Mouse (Mus musculus): Measurements from ENCODE around the gene Msh3. TPM values are rescaled to one million over a fixed set of nuclear protein-coding genes. Genes with fewer than 3 reads are reported as not detected.
"Not testable (repeated sequence)": the region's sequence is repeated elsewhere in the genome, so short reads cannot be mapped to it uniquely, and the experiment has no call there.

Msh3 gene
- polyA plus RNA-seq, 1 experiment from 2014 or later: 24.8 TPM

- Histone ChIP-seq H3K4me2 (ENCODE audit: low read depth, low read length) (no peak overlapping the region), H3K9ac (ENCODE audit: low read length) (no peak overlapping the region), H3K9me3 (ENCODE audit: control insufficient read depth, low read length) (no peaks in the 10 kb centered on the region), H3K36me3 (ENCODE audit: control insufficient read depth, insufficient read depth, low read length) (no peaks in the 10 kb centered on the region; the same call in 1 of the 2 replicates), H3K4me3 (ENCODE audit: low read length) (no peak overlapping the region), H3K27ac (ENCODE audit: low read length) (no peak overlapping the region), H3K27me3 (ENCODE audit: control insufficient read depth, insufficient read depth, low read depth, low read length) (no peaks in the 10 kb centered on the region), H3K4me1 (replicated peaks; ENCODE audit: control insufficient read depth, insufficient read depth, low read length) (no peaks in the 10 kb centered on the region)
- WGBS: 94% methylated on average over 5 of the region's 5 CpGs
- no peak for ATAC-seq (ENCODE audit: low read depth)
Observed at GRCm38 (mm10) chr13:92222763-92223162, 132.0 kb downstream of the Msh3 start.

- no peaks in the 10 kb centered on the region for H3K4me1 ChIP-seq (replicated peaks; ENCODE audit: control insufficient read depth, insufficient read depth, low read length)
Observed at GRCm38 (mm10) chr13:92219774-92220173, 135.0 kb downstream of the Msh3 start.

GRCm38 (mm10) chr13:92217216-92217615 is 137.6 kb downstream of the Msh3 start:
- no peak overlapping the region for H3K4me3 ChIP-seq (ENCODE audit: low read length)
- H3K4me1 ChIP-seq (replicated peaks; ENCODE audit: control insufficient read depth, insufficient read depth, low read length): no peaks in the 10 kb centered on the region
- H3K27me3 ChIP-seq (ENCODE audit: control insufficient read depth, insufficient read depth, low read depth, low read length): no peaks in the 10 kb centered on the region
- H3K9ac ChIP-seq (ENCODE audit: low read length): no peak overlapping the region
- 87% methylated on average over 9 of the region's 9 CpGs for WGBS
- no peaks in the 10 kb centered on the region; the same call in 1 of the 2 replicates for H3K36me3 ChIP-seq (ENCODE audit: control insufficient read depth, insufficient read depth, low read length)
- no peak overlapping the region for H3K27ac ChIP-seq (ENCODE audit: low read length)
- no peaks in the 10 kb centered on the region for H3K9me3 ChIP-seq (ENCODE audit: control insufficient read depth, low read length)
- H3K4me2 ChIP-seq (ENCODE audit: low read depth, low read length): no peak overlapping the region
- ATAC-seq (ENCODE audit: low read depth): no peak

More at GRCm38 (mm10) chr13:92219774-92220173, 135.0 kb downstream of the Msh3 start:
- H3K9ac ChIP-seq (ENCODE audit: low read length): no peak overlapping the region
- ATAC-seq (ENCODE audit: low read depth): no peak
- no peak overlapping the region for H3K27ac ChIP-seq (ENCODE audit: low read length)
- no peaks in the 10 kb centered on the region for H3K9me3 ChIP-seq (ENCODE audit: control insufficient read depth, low read length)
- H3K4me3 ChIP-seq (ENCODE audit: low read length): no peak overlapping the region
- no peak overlapping the region for H3K4me2 ChIP-seq (ENCODE audit: low read depth, low read length)
- H3K36me3 ChIP-seq (ENCODE audit: control insufficient read depth, insufficient read depth, low read length): no peaks in the 10 kb centered on the region; the same call in 1 of the 2 replicates
- H3K27me3 ChIP-seq (ENCODE audit: control insufficient read depth, insufficient read depth, low read depth, low read length): no peaks in the 10 kb centered on the region
- 78% methylated on average over 3 of the region's 3 CpGs for WGBS

GRCm38 (mm10) chr13:92196860-92197259 is 157.9 kb downstream of the Msh3 start:
- H3K9ac ChIP-seq (ENCODE audit: low read length): no peak overlapping the region
- H3K4me2 ChIP-seq (ENCODE audit: low read depth, low read length): no peak overlapping the region
- 72% methylated on average over 2 of the region's 2 CpGs for WGBS

GRCm38 (mm10) chr13:92193806-92194205 is 161.0 kb downstream of the Msh3 start:
- H3K4me3 ChIP-seq (ENCODE audit: low read length); H3K4me1 ChIP-seq (replicated peaks; ENCODE audit: control insufficient read depth, insufficient read depth, low read length); H3K4me2 ChIP-seq (ENCODE audit: low read depth, low read length); H3K27me3 ChIP-seq (ENCODE audit: control insufficient read depth, insufficient read depth, low read depth, low read length); ATAC-seq (ENCODE audit: low read depth); H3K9ac ChIP-seq (ENCODE audit: low read length); H3K27ac ChIP-seq (ENCODE audit: low read length); H3K9me3 ChIP-seq (ENCODE audit: control insufficient read depth, low read length); H3K36me3 ChIP-seq (ENCODE audit: control insufficient read depth, insufficient read depth, low read length): not testable (repeated sequence)
- WGBS: 74% methylated on average over 5 of the region's 5 CpGs

More at GRCm38 (mm10) chr13:92196860-92197259, 157.9 kb downstream of the Msh3 start:
- ATAC-seq (ENCODE audit: low read depth): no peak
- Histone ChIP-seq H3K27ac (ENCODE audit: low read length) (no peak overlapping the region), H3K4me1 (replicated peaks; ENCODE audit: control insufficient read depth, insufficient read depth, low read length) (no peaks in the 10 kb centered on the region), H3K27me3 (ENCODE audit: control insufficient read depth, insufficient read depth, low read depth, low read length) (no peaks in the 10 kb centered on the region), H3K4me3 (ENCODE audit: low read length) (no peak overlapping the region), H3K9me3 (ENCODE audit: control insufficient read depth, low read length) (no peaks in the 10 kb centered on the region), H3K36me3 (ENCODE audit: control insufficient read depth, insufficient read depth, low read length) (no peaks in the 10 kb centered on the region)

GRCm38 (mm10) chr13:92172686-92173085 is 182.1 kb downstream of the Msh3 start:
- not testable (repeated sequence) for H3K4me2 ChIP-seq (ENCODE audit: low read depth, low read length); H3K27ac ChIP-seq (ENCODE audit: low read length); H3K27me3 ChIP-seq (ENCODE audit: control insufficient read depth, insufficient read depth, low read depth, low read length); H3K9me3 ChIP-seq (ENCODE audit: control insufficient read depth, low read length); ATAC-seq (ENCODE audit: low read depth); H3K4me3 ChIP-seq (ENCODE audit: low read length); H3K4me1 ChIP-seq (replicated peaks; ENCODE audit: control insufficient read depth, insufficient read depth, low read length); H3K9ac ChIP-seq (ENCODE audit: low read length); H3K36me3 ChIP-seq (ENCODE audit: control insufficient read depth, insufficient read depth, low read length)
- whole genome bisulfite sequencing: 75% methylated on average over 8 of the region's 8 CpGs

Other genes starting within 250 kb of the Msh3 start
- 0.11 and 0.18 TPM in 2 replicates for gene Rasgrf2, start 223.3 kb downstream of the Msh3 start, polyA plus RNA-seq (2015; fragmentation: Nextera tagmentation; extraction: Ambion mirVana)
- 0.54 and 0.88 TPM in 2 replicates for gene Gm20379, start 49.0 kb downstream of the Msh3 start, polyA plus RNA-seq (2015; fragmentation: Nextera tagmentation; extraction: Ambion mirVana)
- 17.0 TPM in 2 replicates for gene Dhfr, start 277 bp downstream of the Msh3 start, polyA plus RNA-seq (2015; fragmentation: Nextera tagmentation; extraction: Ambion mirVana)
- gene Ankrd34b, start 70.9 kb upstream of the Msh3 start, polyA plus RNA-seq (2015; fragmentation: Nextera tagmentation; extraction: Ambion mirVana): 0.98 and 1.0 TPM in 2 replicates
- gene Fam151b, start 129.0 kb upstream of the Msh3 start, polyA plus RNA-seq (2015; fragmentation: Nextera tagmentation; extraction: Ambion mirVana): not detected in 2 replicates
- 10.5 and 11.5 TPM in 2 replicates for gene Zfyve16, start 175.9 kb upstream of the Msh3 start, polyA plus RNA-seq (2015; fragmentation: Nextera tagmentation; extraction: Ambion mirVana)
- gene Spz1, start 221.2 kb upstream of the Msh3 start, polyA plus RNA-seq (2015; fragmentation: Nextera tagmentation; extraction: Ambion mirVana): not detected in 2 replicates

Data from lung, embryonic 16.5 days (tissue).